ENCODE assay signal across 8 mouse cellular contexts in the genomic region with DNA sequence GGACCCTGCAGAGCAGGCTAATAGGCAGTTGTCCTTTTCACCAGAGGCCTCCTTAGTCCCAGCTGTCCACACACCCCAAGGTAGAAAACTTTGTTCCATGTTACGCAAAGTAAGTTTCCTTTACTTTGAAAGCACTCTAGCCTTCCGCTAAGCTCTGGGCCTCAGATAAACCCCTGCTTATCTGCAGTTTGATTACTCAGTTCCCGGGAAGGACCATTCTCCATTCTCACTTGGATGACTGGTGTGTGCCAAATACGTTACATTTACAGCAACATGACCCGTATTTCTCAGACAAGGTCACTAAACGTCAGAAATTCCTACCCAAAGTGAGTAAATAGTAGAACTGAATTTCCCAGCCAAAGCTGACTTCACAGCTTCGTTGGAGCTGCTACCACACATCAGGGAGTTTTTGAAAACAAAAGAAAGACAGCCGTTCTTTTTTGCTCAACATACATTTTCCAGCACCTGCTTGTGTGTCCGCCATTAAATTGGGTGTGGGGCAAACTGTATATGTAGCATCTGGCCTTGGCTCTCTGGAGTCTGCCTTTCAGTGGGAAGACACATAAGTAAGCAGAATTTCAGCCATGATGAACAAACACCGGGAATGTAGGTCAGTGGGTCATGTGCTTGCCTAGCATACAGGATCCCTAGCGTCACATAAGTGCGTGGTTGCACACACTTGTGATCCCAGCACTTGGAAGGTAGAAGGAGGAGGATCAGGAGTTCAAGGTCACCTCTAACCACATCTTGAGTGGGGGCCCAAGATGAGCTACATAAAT. TPM values are rescaled to one million over a fixed set of nuclear protein-coding genes. Genes with fewer than 3 reads are reported as not detected.
A peak's percentile ranks its signal among the peaks of the same experiment; 100 is the strongest.
DNase-seq lines count a peak whose midpoint lies in the region; ATAC-seq and TF ChIP-seq lines count a peak whose summit lies in the region.
"Had no signal": no experiment of that assay in that cellular context is flagged by ENCODE, and none has a peak within 500 bp of the region (broad histone marks: within the 10 kb centered on the region; RNA-seq: fewer than 3 reads in every experiment).

No protein-coding gene starts in this region.

- no peaks in the 10 kb centered on the region for H3K9me3 ChIP-seq in heart, postnatal 0 days (replicated peaks; ENCODE audit: control insufficient read depth, low read length)
- no peaks in the 10 kb centered on the region for H3K9me3 ChIP-seq in liver, embryonic 12.5 days (replicated peaks)
- no peaks in the 10 kb centered on the region for H3K9me3 ChIP-seq in stomach, embryonic 14.5 days (ENCODE audit: control insufficient read depth, low read depth, low read length)

- no peaks in the 10 kb centered on the region for H3K36me3 ChIP-seq in heart, postnatal 0 days (replicated peaks; ENCODE audit: control insufficient read depth, insufficient read depth, low read length)
- no peaks in the 10 kb centered on the region for H3K36me3 ChIP-seq in liver, embryonic 12.5 days
- no peaks in the 10 kb centered on the region for H3K36me3 ChIP-seq in stomach, embryonic 14.5 days (ENCODE audit: control insufficient read depth, insufficient read depth, low read length)

- peak overlapping the region; percentile 46; the same call in 1 of the 2 replicates for H3K27ac ChIP-seq in layer of hippocampus, adult 2 months
- H3K27ac ChIP-seq in heart, postnatal 0 days (ENCODE audit: low read depth), result peak overlapping the region; percentile 97
- H3K27ac ChIP-seq in liver, embryonic 12.5 days, result peak overlapping the region; percentile 58; the same call in 1 of the 2 replicates
- peak overlapping the region; percentile 68; the same call in 1 of the 2 replicates for H3K27ac ChIP-seq in stomach, embryonic 14.5 days (ENCODE audit: low read length)

- H3K4me3 ChIP-seq in layer of hippocampus, adult 2 months, result no peak overlapping the region
- H3K4me3 ChIP-seq in heart, postnatal 0 days (ENCODE audit: low read depth, low read length), result no peak overlapping the region
- no peak overlapping the region for H3K4me3 ChIP-seq in liver, embryonic 12.5 days
- H3K4me3 ChIP-seq in stomach, embryonic 14.5 days (ENCODE audit: low read depth, low read length), result no peak overlapping the region

- H3K27me3 ChIP-seq in heart, postnatal 0 days (ENCODE audit: control insufficient read depth, insufficient read depth, low read length), result no peaks in the 10 kb centered on the region
- H3K27me3 ChIP-seq in liver, embryonic 12.5 days (replicated peaks), result no peaks in the 10 kb centered on the region
- no peaks in the 10 kb centered on the region for H3K27me3 ChIP-seq in stomach, embryonic 14.5 days (ENCODE audit: control insufficient read depth, insufficient read depth, low read length)

- no peak for TF ChIP-seq CTCF in layer of hippocampus, adult 2 months (conservative IDR thresholded peaks at IDR 0.05)
- TF ChIP-seq CTCF in heart, postnatal 0 days (IDR thresholded peaks at IDR 0.05; ENCODE audit: low read depth), result no peak

- peak; percentile 60 for ATAC-seq in heart, postnatal 0 days (ENCODE audit: insufficient read depth, low read depth)
- ATAC-seq in liver, embryonic 12.5 days, result no peak
- peak; percentile 80 for ATAC-seq in stomach, embryonic 14.5 days (ENCODE audit: insufficient number of reproducible peaks, insufficient read depth, low FRiP score, low read depth)

- peak; percentile 34; the same call in 1 of the 2 replicates for TF ChIP-seq EP300 in heart, postnatal 0 days (IDR thresholded peaks at IDR 0.05; ENCODE audit: low read depth)

- no peak overlapping the region; the same call in 1 of the 2 replicates for H3K9ac ChIP-seq in heart, postnatal 0 days (replicated peaks; ENCODE audit: low read depth, low read length)
- H3K9ac ChIP-seq in liver, embryonic 12.5 days, result no peak overlapping the region
- H3K9ac ChIP-seq in stomach, embryonic 14.5 days (replicated peaks; ENCODE audit: low read depth, low read length), result no peak overlapping the region

- peak overlapping the region; percentile 26; the same call in 1 of the 2 replicates for H3K4me2 ChIP-seq in heart, postnatal 0 days (ENCODE audit: low read depth, low read length)
- H3K4me2 ChIP-seq in liver, embryonic 12.5 days, result no peak overlapping the region
- no peak overlapping the region for H3K4me2 ChIP-seq in stomach, embryonic 14.5 days (replicated peaks; ENCODE audit: low read depth, low read length)

- WGBS in heart, postnatal 0 days, result 18% methylated on average over 12 of the region's 12 CpGs
- WGBS in liver, embryonic 12.5 days (ENCODE audit: insufficient replicate concordance), result 44% methylated on average over 12 of the region's 12 CpGs
- WGBS in stomach, embryonic 14.5 days, result 34% methylated on average over 12 of the region's 12 CpGs

- no peak for DNase-seq in layer of hippocampus, adult 2 months (ENCODE audit: low spot score in 2 of 2)
- DNase-seq in layer of hippocampus, adult 9-11 months, result no peak
- DNase-seq in heart, postnatal 0 days (ENCODE audit: low spot score), result peak; percentile 87
- DNase-seq in right cerebral cortex, postnatal 4 days, result no peak
- no peak for DNase-seq in ovary, postnatal 14 days (ENCODE audit: low spot score)

- H3K4me1 ChIP-seq in heart, postnatal 0 days (ENCODE audit: control insufficient read depth, insufficient read depth), result peaks cover 62% of the 10 kb centered on the region
- peaks cover 51% of the 10 kb centered on the region for H3K4me1 ChIP-seq in liver, embryonic 12.5 days
- peaks cover 24% of the 10 kb centered on the region for H3K4me1 ChIP-seq in stomach, embryonic 14.5 days (ENCODE audit: control insufficient read depth, insufficient read depth, low read length)

RNA-seq across cellular contexts. Expression of gene Ccnjl, which starts 20.3 kb away (rescaled TPM):
- 10 to 100 TPM; 10.8 to 15.5 TPM for total RNA-seq in layer of hippocampus, adult 2 months (2021)
- total RNA-seq in heart, postnatal 0 days (2014; rRNA removed; ENCODE audit: low replicate concordance), result 8.9 and 10.8 TPM in 2 replicates
- 10.1 and 11.7 TPM in 2 replicates for polyA plus RNA-seq in heart, postnatal 0 days (2015; fragmentation: Nextera tagmentation; extraction: Ambion mirVana)
- 5.4 and 5.6 TPM in 2 replicates for polyA plus RNA-seq in liver, embryonic 12.5 days (2016; fragmentation: Nextera tagmentation; extraction: Ambion mirVana)
- polyA plus RNA-seq in stomach, embryonic 14.5 days (2014; fragmentation: Nextera tagmentation; extraction: Ambion mirVana), result 18.1 and 20.0 TPM in 2 replicates
- total RNA-seq: gastrocnemius, adult 18-20 months had no signal

RNA-seq across cellular contexts. Expression of gene 4933415A04Rik, which starts 38.0 kb away (rescaled TPM):
- 1 to 10 TPM; 1.9 to 2.4 TPM for total RNA-seq in layer of hippocampus, adult 2 months (2021)
- 0.08 and 1.0 TPM in 2 replicates for total RNA-seq in heart, postnatal 0 days (2014; rRNA removed; ENCODE audit: low replicate concordance)
- polyA plus RNA-seq in heart, postnatal 0 days (2015; fragmentation: Nextera tagmentation; extraction: Ambion mirVana), result 4.8 and 5.5 TPM in 2 replicates
- polyA plus RNA-seq in liver, embryonic 12.5 days (2016; fragmentation: Nextera tagmentation; extraction: Ambion mirVana), result 1.0 and 1.4 TPM in 2 replicates
- polyA plus RNA-seq in stomach, embryonic 14.5 days (2014; fragmentation: Nextera tagmentation; extraction: Ambion mirVana), result 4.1 and 6.2 TPM in 2 replicates

RNA-seq across cellular contexts. Expression of gene Fabp6, which starts 52.5 kb away (rescaled TPM):
- not detected for total RNA-seq in layer of hippocampus, adult 2 months (2021)
- not detected in 2 replicates for total RNA-seq in heart, postnatal 0 days (2014; rRNA removed; ENCODE audit: low replicate concordance)
- polyA plus RNA-seq in heart, postnatal 0 days (2015; fragmentation: Nextera tagmentation; extraction: Ambion mirVana), result not detected in 2 replicates
- polyA plus RNA-seq in liver, embryonic 12.5 days (2016; fragmentation: Nextera tagmentation; extraction: Ambion mirVana), result not detected in 2 replicates
- polyA plus RNA-seq in stomach, embryonic 14.5 days (2014; fragmentation: Nextera tagmentation; extraction: Ambion mirVana), result not detected in 2 replicates
- total RNA-seq: gastrocnemius, adult 18-20 months had no signal

Comparison
In these comparisons a context has a peak if more than half of its experiments do, and no peak if none do; other contexts are left out.
1. H3K27ac ChIP-seq: peak in every context shown above with its lines; median percentile 97 in heart, postnatal 0 days; 68 in stomach, embryonic 14.5 days; 58 in liver, embryonic 12.5 days; 46 in layer of hippocampus, adult 2 months.